Mouse (Mus musculus): ENCODE measurements at regions not wholly inside any gene's neighbourhood (a gene's known extent, or its start where the extent isn't known, plus 50 kb on each side); places are given as distances from the start of the nearest gene placed in this dataset.

- Histone ChIP-seq H3K36me3 (ENCODE audit: control insufficient read depth, insufficient read depth, low read length, poor library complexity, severe bottlenecking) (no peaks in the 10 kb centered on the region), H3K4me3 (ENCODE audit: insufficient read depth in 1 of 2, low read depth in 1 of 2, low read length in 2 of 2, poor library complexity in 1 of 2, severe bottlenecking in 1 of 2) (no peak overlapping the region), H3K4me1 (ENCODE audit: control insufficient read depth in 2 of 2, insufficient read depth in 2 of 2, low read length in 2 of 2, poor library complexity in 1 of 2) (no peaks in the 10 kb centered on the region), H3K9me3 (ENCODE audit: control insufficient read depth, insufficient read depth, low read depth, low read length) (no peaks in the 10 kb centered on the region), H3K27ac (ENCODE audit: insufficient read depth, low read depth, low read length, poor library complexity, severe bottlenecking) (no peak overlapping the region), H3K9ac (ENCODE audit: insufficient read depth, low read depth, low read length, poor library complexity, severe bottlenecking) (no peak overlapping the region)
- no peak for DNase-seq (ENCODE audit: low read depth, low spot score)
- in situ Hi-C loops (cut with MboI; ENCODE audit: low sequenced_read_pairs in 2 of 2, unreplicated experiment in 2 of 2) = no loop called here
- TF ChIP-seq ZC3H11A (IDR thresholded peaks at IDR 0.05; ENCODE audit: borderline replicate concordance, low read depth, low read length) (no peak), CHD2 (IDR thresholded peaks at IDR 0.05; ENCODE audit: low read depth, low read length) (no peak), ZNF384 (IDR thresholded peaks at IDR 0.05; ENCODE audit: low read depth, low read length) (no peak), HCFC1 (IDR thresholded peaks at IDR 0.05; ENCODE audit: borderline replicate concordance, insufficient read depth, low read length) (no peak)
Measured at GRCm38 (mm10) chr8:127719881-127720280, 638.5 kb upstream of the Nrp1 start.

GRCm38 (mm10) chr8:127720593-127721290 is 637.7 kb upstream of the Nrp1 start:
- Histone ChIP-seq H3K4me1 (ENCODE audit: control insufficient read depth in 2 of 2, insufficient read depth in 2 of 2, low read length in 2 of 2, poor library complexity in 1 of 2) (no peaks in the 10 kb centered on the region), H3K9ac (ENCODE audit: insufficient read depth, low read depth, low read length, poor library complexity, severe bottlenecking) (no peak overlapping the region), H3K9me3 (ENCODE audit: control insufficient read depth, insufficient read depth, low read depth, low read length) (no peaks in the 10 kb centered on the region), H3K4me3 (ENCODE audit: insufficient read depth in 1 of 2, low read depth in 1 of 2, low read length in 2 of 2, poor library complexity in 1 of 2, severe bottlenecking in 1 of 2) (no peak overlapping the region), H3K27ac (ENCODE audit: insufficient read depth, low read depth, low read length, poor library complexity, severe bottlenecking) (no peak overlapping the region), H3K36me3 (ENCODE audit: control insufficient read depth, insufficient read depth, low read length, poor library complexity, severe bottlenecking) (no peaks in the 10 kb centered on the region)
- TF ChIP-seq HCFC1 (IDR thresholded peaks at IDR 0.05; ENCODE audit: borderline replicate concordance, insufficient read depth, low read length) (no peak), ZC3H11A (IDR thresholded peaks at IDR 0.05; ENCODE audit: borderline replicate concordance, low read depth, low read length) (no peak), ZNF384 (IDR thresholded peaks at IDR 0.05; ENCODE audit: low read depth, low read length) (no peak), MAFK (IDR thresholded peaks at IDR 0.05; ENCODE audit: insufficient read depth, low read depth, low read length) (no peak), CHD2 (IDR thresholded peaks at IDR 0.05; ENCODE audit: low read depth, low read length) (no peak)
- in situ Hi-C loops (cut with MboI; ENCODE audit: low sequenced_read_pairs in 2 of 2, unreplicated experiment in 2 of 2) = no loop called here
- DNase-seq (ENCODE audit: low read depth, low spot score) = no peak

- no peaks in the 10 kb centered on the region for H3K36me3 ChIP-seq (ENCODE audit: control insufficient read depth, insufficient read depth, low read length, poor library complexity, severe bottlenecking)
- no peak overlapping the region for H3K4me3 ChIP-seq (ENCODE audit: insufficient read depth in 1 of 2, low read depth in 1 of 2, low read length in 2 of 2, poor library complexity in 1 of 2, severe bottlenecking in 1 of 2)
- H3K4me1 ChIP-seq (ENCODE audit: control insufficient read depth in 2 of 2, insufficient read depth in 2 of 2, low read length in 2 of 2, poor library complexity in 1 of 2) = no peaks in the 10 kb centered on the region
- TF ChIP-seq ZNF384 (IDR thresholded peaks at IDR 0.05; ENCODE audit: low read depth, low read length) (no peak), CHD2 (IDR thresholded peaks at IDR 0.05; ENCODE audit: low read depth, low read length) (no peak), ZC3H11A (IDR thresholded peaks at IDR 0.05; ENCODE audit: borderline replicate concordance, low read depth, low read length) (no peak)
- DNase-seq (ENCODE audit: low read depth, low spot score) = no peak
- no peak overlapping the region for H3K9ac ChIP-seq (ENCODE audit: insufficient read depth, low read depth, low read length, poor library complexity, severe bottlenecking)
- H3K27ac ChIP-seq (ENCODE audit: insufficient read depth, low read depth, low read length, poor library complexity, severe bottlenecking) = no peak overlapping the region
- H3K9me3 ChIP-seq (ENCODE audit: control insufficient read depth, insufficient read depth, low read depth, low read length) = no peaks in the 10 kb centered on the region
- in situ Hi-C loops (cut with MboI; ENCODE audit: low sequenced_read_pairs in 2 of 2, unreplicated experiment in 2 of 2) = no loop called here
Measured at GRCm38 (mm10) chr8:127721624-127722023, 636.8 kb upstream of the Nrp1 start.

- DNase-seq (ENCODE audit: low read depth, low spot score) = no peak
- no peak overlapping the region for H3K27ac ChIP-seq (ENCODE audit: insufficient read depth, low read depth, low read length, poor library complexity, severe bottlenecking)
- in situ Hi-C loops (cut with MboI; ENCODE audit: low sequenced_read_pairs in 2 of 2, unreplicated experiment in 2 of 2) = no loop called here
- no peak overlapping the region for H3K4me3 ChIP-seq (ENCODE audit: insufficient read depth in 1 of 2, low read depth in 1 of 2, low read length in 2 of 2, poor library complexity in 1 of 2, severe bottlenecking in 1 of 2)
- TF ChIP-seq CHD2 (IDR thresholded peaks at IDR 0.05; ENCODE audit: low read depth, low read length) (no peak), ZNF384 (IDR thresholded peaks at IDR 0.05; ENCODE audit: low read depth, low read length) (no peak)
- H3K36me3 ChIP-seq (ENCODE audit: control insufficient read depth, insufficient read depth, low read length, poor library complexity, severe bottlenecking) = no peaks in the 10 kb centered on the region
- H3K9me3 ChIP-seq (ENCODE audit: control insufficient read depth, insufficient read depth, low read depth, low read length) = no peaks in the 10 kb centered on the region
- no peaks in the 10 kb centered on the region for H3K4me1 ChIP-seq (ENCODE audit: control insufficient read depth in 2 of 2, insufficient read depth in 2 of 2, low read length in 2 of 2, poor library complexity in 1 of 2)
- H3K9ac ChIP-seq (ENCODE audit: insufficient read depth, low read depth, low read length, poor library complexity, severe bottlenecking) = no peak overlapping the region
Measured at GRCm38 (mm10) chr8:127734059-127734458, 624.3 kb upstream of the Nrp1 start.

GRCm38 (mm10) chr8:127742236-127742635 is 616.2 kb upstream of the Nrp1 start:
- Histone ChIP-seq H3K4me1 (ENCODE audit: control insufficient read depth in 2 of 2, insufficient read depth in 2 of 2, low read length in 2 of 2, poor library complexity in 1 of 2) (no peaks in the 10 kb centered on the region), H3K9me3 (ENCODE audit: control insufficient read depth, insufficient read depth, low read depth, low read length) (no peaks in the 10 kb centered on the region), H3K4me3 (ENCODE audit: insufficient read depth in 1 of 2, low read depth in 1 of 2, low read length in 2 of 2, poor library complexity in 1 of 2, severe bottlenecking in 1 of 2) (no peak overlapping the region), H3K36me3 (ENCODE audit: control insufficient read depth, insufficient read depth, low read length, poor library complexity, severe bottlenecking) (no peaks in the 10 kb centered on the region), H3K9ac (ENCODE audit: insufficient read depth, low read depth, low read length, poor library complexity, severe bottlenecking) (no peak overlapping the region), H3K27ac (ENCODE audit: insufficient read depth, low read depth, low read length, poor library complexity, severe bottlenecking) (no peak overlapping the region)
- no peak for TF ChIP-seq CHD2 (IDR thresholded peaks at IDR 0.05; ENCODE audit: low read depth, low read length)
- TF ChIP-seq ZC3H11A (IDR thresholded peaks at IDR 0.05; ENCODE audit: borderline replicate concordance, low read depth, low read length) = no peak
- TF ChIP-seq HCFC1 (IDR thresholded peaks at IDR 0.05; ENCODE audit: borderline replicate concordance, insufficient read depth, low read length) = no peak
- no peak for TF ChIP-seq ZNF384 (IDR thresholded peaks at IDR 0.05; ENCODE audit: low read depth, low read length)
- no peak for TF ChIP-seq MAFK (IDR thresholded peaks at IDR 0.05; ENCODE audit: insufficient read depth, low read depth, low read length)
- no peak for DNase-seq (ENCODE audit: low read depth, low spot score)
- in situ Hi-C loops (cut with MboI; ENCODE audit: low sequenced_read_pairs in 2 of 2, unreplicated experiment in 2 of 2) = no loop called here

Measured in ES-E14 (cell line).